Mouse (Mus musculus): ENCODE measurements around the gene Olfr801. TPM values are rescaled to one million over a fixed set of nuclear protein-coding genes. Genes with fewer than 3 reads are reported as not detected.

The Olfr801 gene
- total RNA-seq (2015) = not detected in 2 replicates
- total RNA-seq (2017) = not detected in 2 replicates

GRCm38 (mm10) chr10:129673765-129674164, at the start of gene Olfr801:
Olfr801 (minus strand) TSS chr10:129673865.
- no peak for ATAC-seq (replicated peaks; ENCODE audit: poor library complexity)

- no peak for ATAC-seq (replicated peaks; ENCODE audit: poor library complexity)
Measured at GRCm38 (mm10) chr10:129702910-129703309, 29.2 kb upstream of the Olfr801 start, which contains the start of gene Olfr804. Olfr804 (plus strand) TSS chr10:129703210.

GRCm38 (mm10) chr10:129694186-129694585, 20.5 kb upstream of the Olfr801 start, which contains the start of gene Olfr803:
Olfr803 (minus strand) TSS chr10:129694286.
- ATAC-seq (replicated peaks; ENCODE audit: poor library complexity) = no peak

DNA sequence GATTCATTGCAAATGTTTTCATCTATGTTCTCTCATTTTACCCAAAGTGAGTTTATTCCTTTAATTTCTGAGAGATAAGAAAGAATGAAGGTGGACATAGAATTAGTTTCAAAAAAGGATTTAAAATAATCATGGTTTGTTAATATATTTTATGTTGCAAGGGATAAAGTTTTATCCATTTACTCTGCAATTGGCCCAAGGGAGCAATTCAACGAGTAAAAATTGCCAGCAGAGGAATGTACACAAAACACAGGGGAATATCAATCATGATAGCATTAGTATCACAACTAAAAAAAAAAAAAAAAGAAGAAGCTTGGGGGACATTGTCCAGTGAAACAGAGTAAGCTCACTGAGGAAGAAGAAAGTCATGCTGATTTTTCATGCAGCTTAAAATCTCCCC, 14.4 kb upstream of the Olfr801 start, which contains the start of gene Olfr802:
Olfr802 (minus strand) TSS at position 101 of the 400 bp plus-strand sequence.
- ATAC-seq (replicated peaks; ENCODE audit: poor library complexity) = no peak

- ATAC-seq (replicated peaks; ENCODE audit: poor library complexity) = no peak
Measured at GRCm38 (mm10) chr10:129657394-129657793, 16.3 kb downstream of the Olfr801 start, which contains the start of gene Olfr800. Olfr800 (plus strand) TSS chr10:129657694.

- no peak for ATAC-seq (replicated peaks; ENCODE audit: poor library complexity)
Measured at GRCm38 (mm10) chr10:129651763-129652162, 21.9 kb downstream of the Olfr801 start.

DNA sequence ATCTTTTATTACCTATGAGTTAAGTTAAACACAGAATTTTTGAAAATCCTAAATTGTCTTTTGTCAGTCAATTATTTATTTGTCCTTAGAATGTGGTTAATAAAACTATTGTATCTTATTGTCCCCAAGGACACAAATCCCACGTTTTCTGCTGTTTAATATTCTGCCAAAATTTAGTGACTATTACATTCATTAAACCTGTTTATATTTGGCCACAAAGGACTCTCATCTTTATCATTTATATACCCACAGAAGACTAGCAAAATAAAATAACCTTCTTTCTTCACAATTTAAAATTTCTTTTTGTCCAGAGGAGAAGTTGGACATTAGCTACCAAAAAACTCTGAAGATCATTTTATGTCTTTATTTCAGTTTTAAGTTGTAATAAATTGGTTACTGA, 36.5 kb downstream of the Olfr801 start, which contains the start of gene Olfr799:
Olfr799 (plus strand) TSS at position 301 of the 400 bp plus-strand sequence.
- no peak for ATAC-seq (replicated peaks; ENCODE audit: poor library complexity)

- ATAC-seq (replicated peaks; ENCODE audit: poor library complexity) = no peak
Measured at GRCm38 (mm10) chr10:129627834-129628233, 45.8 kb downstream of the Olfr801 start, which contains the start of gene Olfr798. Olfr798 (minus strand) TSS chr10:129627934.

DNA sequence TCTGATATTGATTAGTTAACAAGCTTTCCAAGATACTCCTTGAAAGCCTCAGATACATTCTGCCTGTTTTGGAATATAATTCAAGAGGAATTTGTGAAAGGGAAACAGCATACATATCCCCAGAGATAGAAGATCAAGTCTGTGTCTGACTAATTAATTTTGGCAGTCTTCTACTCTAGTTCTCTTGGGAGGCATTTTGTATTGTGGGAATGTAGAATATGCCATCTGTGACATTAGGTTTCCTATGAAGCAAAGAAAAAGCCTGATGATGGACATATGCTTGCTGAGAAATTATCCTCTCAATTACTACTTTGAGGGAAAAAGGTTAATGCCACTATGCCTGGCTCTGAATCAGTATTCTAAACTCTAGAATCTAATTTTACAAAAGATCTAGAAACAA, 50.4 kb downstream of the Olfr801 start:
- no peak for ATAC-seq (replicated peaks; ENCODE audit: poor library complexity)

DNA sequence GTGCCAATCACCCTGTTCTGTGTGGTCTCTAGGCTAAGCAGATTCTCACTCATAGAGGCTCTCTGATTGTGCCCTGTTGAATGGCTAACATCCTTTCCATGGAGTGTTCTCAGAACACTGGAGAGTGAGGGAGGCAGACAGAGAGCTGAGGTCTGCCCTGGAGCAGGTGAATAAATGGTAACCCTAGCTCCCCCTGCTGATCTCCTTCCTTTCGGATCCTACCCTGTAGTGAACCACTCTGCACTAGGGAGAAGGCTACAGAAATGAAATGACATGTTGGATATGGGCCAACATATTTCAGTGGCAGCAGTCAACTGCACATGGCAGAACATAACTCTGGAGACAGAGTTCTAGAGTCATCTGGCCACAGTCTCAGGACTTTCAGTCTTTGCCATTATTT, 51.9 kb downstream of the Olfr801 start:
- ATAC-seq (replicated peaks; ENCODE audit: poor library complexity) = no peak

Other genes with a start within 250 kb of the Olfr801 start
- gene Olfr786, start 246.6 kb downstream of the Olfr801 start, total RNA-seq (2015) = not detected in 2 replicates
- gene Olfr786, start 246.6 kb downstream of the Olfr801 start, total RNA-seq (2017) = not detected in 2 replicates
- gene Olfr787, start 212.0 kb downstream of the Olfr801 start, total RNA-seq (2015) = not detected in 2 replicates
- gene Olfr787, start 212.0 kb downstream of the Olfr801 start, total RNA-seq (2017) = not detected in 2 replicates
- not detected in 2 replicates for gene Olfr788, start 202.9 kb downstream of the Olfr801 start, total RNA-seq (2015)
- gene Olfr788, start 202.9 kb downstream of the Olfr801 start, total RNA-seq (2017) = not detected in 2 replicates
- gene Olfr789, start 189.1 kb downstream of the Olfr801 start, total RNA-seq (2015) = not detected in 2 replicates
- not detected in 2 replicates for gene Olfr789, start 189.1 kb downstream of the Olfr801 start, total RNA-seq (2017)
- gene Olfr790, start 175.4 kb downstream of the Olfr801 start, total RNA-seq (2015) = not detected in 2 replicates
- gene Olfr790, start 175.4 kb downstream of the Olfr801 start, total RNA-seq (2017) = not detected in 2 replicates
- not detected in 2 replicates for gene Olfr791, start 152.1 kb downstream of the Olfr801 start, total RNA-seq (2015)
- gene Olfr791, start 152.1 kb downstream of the Olfr801 start, total RNA-seq (2017) = not detected in 2 replicates
- gene Olfr792, start 134.7 kb downstream of the Olfr801 start, total RNA-seq (2015) = not detected in 2 replicates
- not detected in 2 replicates for gene Olfr792, start 134.7 kb downstream of the Olfr801 start, total RNA-seq (2017)
- not detected in 2 replicates for gene Olfr794, start 106.2 kb downstream of the Olfr801 start, total RNA-seq (2015)
- gene Olfr794, start 106.2 kb downstream of the Olfr801 start, total RNA-seq (2017) = not detected in 2 replicates
- gene Olfr796, start 61.3 kb downstream of the Olfr801 start, total RNA-seq (2015) = not detected in 2 replicates
- gene Olfr796, start 61.3 kb downstream of the Olfr801 start, total RNA-seq (2017) = not detected in 2 replicates
- not detected in 2 replicates for gene Olfr798, start 45.9 kb downstream of the Olfr801 start, total RNA-seq (2015)
- not detected in 2 replicates for gene Olfr798, start 45.9 kb downstream of the Olfr801 start, total RNA-seq (2017)
- gene Olfr799, start 36.4 kb downstream of the Olfr801 start, total RNA-seq (2015) = not detected in 2 replicates
- not detected in 2 replicates for gene Olfr799, start 36.4 kb downstream of the Olfr801 start, total RNA-seq (2017)
- gene Olfr800, start 16.2 kb downstream of the Olfr801 start, total RNA-seq (2015) = not detected in 2 replicates
- gene Olfr800, start 16.2 kb downstream of the Olfr801 start, total RNA-seq (2017) = not detected in 2 replicates
- not detected in 2 replicates for gene Olfr802, start 14.3 kb upstream of the Olfr801 start, total RNA-seq (2015)
- gene Olfr802, start 14.3 kb upstream of the Olfr801 start, total RNA-seq (2017) = not detected in 2 replicates
- gene Olfr803, start 20.4 kb upstream of the Olfr801 start, total RNA-seq (2015) = not detected in 2 replicates
- gene Olfr803, start 20.4 kb upstream of the Olfr801 start, total RNA-seq (2017) = not detected in 2 replicates
- not detected in 2 replicates for gene Olfr804, start 29.3 kb upstream of the Olfr801 start, total RNA-seq (2015)
- not detected in 2 replicates for gene Olfr804, start 29.3 kb upstream of the Olfr801 start, total RNA-seq (2017)
- not detected in 2 replicates for gene Olfr805, start 55.5 kb upstream of the Olfr801 start, total RNA-seq (2015)
- not detected in 2 replicates for gene Olfr805, start 55.5 kb upstream of the Olfr801 start, total RNA-seq (2017)
- gene Olfr806, start 68.1 kb upstream of the Olfr801 start, total RNA-seq (2015) = not detected in 2 replicates
- gene Olfr806, start 68.1 kb upstream of the Olfr801 start, total RNA-seq (2017) = not detected in 2 replicates
- not detected in 2 replicates for gene Olfr807, start 83.9 kb upstream of the Olfr801 start, total RNA-seq (2015)
- not detected in 2 replicates for gene Olfr807, start 83.9 kb upstream of the Olfr801 start, total RNA-seq (2017)
- not detected in 2 replicates for gene Olfr808, start 91.6 kb upstream of the Olfr801 start, total RNA-seq (2015)
- not detected in 2 replicates for gene Olfr808, start 91.6 kb upstream of the Olfr801 start, total RNA-seq (2017)
- gene Olfr809, start 100.8 kb upstream of the Olfr801 start, total RNA-seq (2015) = not detected in 2 replicates
- not detected in 2 replicates for gene Olfr809, start 100.8 kb upstream of the Olfr801 start, total RNA-seq (2017)
- not detected in 2 replicates for gene Olfr810, start 121.1 kb upstream of the Olfr801 start, total RNA-seq (2015)
- not detected in 2 replicates for gene Olfr810, start 121.1 kb upstream of the Olfr801 start, total RNA-seq (2017)
- gene Olfr811, start 130.5 kb upstream of the Olfr801 start, total RNA-seq (2015) = not detected in 2 replicates
- gene Olfr811, start 130.5 kb upstream of the Olfr801 start, total RNA-seq (2017) = not detected in 2 replicates
- gene Olfr812, start 172.2 kb upstream of the Olfr801 start, total RNA-seq (2015) = not detected in 2 replicates
- gene Olfr812, start 172.2 kb upstream of the Olfr801 start, total RNA-seq (2017) = not detected in 2 replicates
- not detected in 2 replicates for gene Olfr813, start 181.5 kb upstream of the Olfr801 start, total RNA-seq (2015)
- gene Olfr813, start 181.5 kb upstream of the Olfr801 start, total RNA-seq (2017) = not detected in 2 replicates
- not detected in 2 replicates for gene Olfr814, start 206.0 kb upstream of the Olfr801 start, total RNA-seq (2015)
- not detected in 2 replicates for gene Olfr814, start 206.0 kb upstream of the Olfr801 start, total RNA-seq (2017)
- gene Olfr815, start 232.0 kb upstream of the Olfr801 start, total RNA-seq (2015) = not detected in 2 replicates
- gene Olfr815, start 232.0 kb upstream of the Olfr801 start, total RNA-seq (2017) = not detected in 2 replicates
- not detected in 2 replicates for gene Olfr816, start 241.7 kb upstream of the Olfr801 start, total RNA-seq (2015)
- not detected in 2 replicates for gene Olfr816, start 241.7 kb upstream of the Olfr801 start, total RNA-seq (2017)